Comparison of ENCODE assay signal across 10 mouse cellular contexts in genomic region chr8:48300613-48301037, GRCm38 (mm10).
DNase-seq lines count a peak whose midpoint lies in the region; ATAC-seq and TF ChIP-seq lines count a peak whose summit lies in the region.
"Had no signal": no experiment of that assay in that cellular context is flagged by ENCODE, and none has a peak within 500 bp of the region (broad histone marks: within the 10 kb centered on the region; RNA-seq: fewer than 3 reads in every experiment).

No protein-coding gene starts in this region.

- H3K27ac ChIP-seq in kidney, adult 2 months (ENCODE audit: insufficient read depth, low read depth, low read length): no peak overlapping the region
- H3K27ac ChIP-seq in embryonic facial prominence, embryonic 15.5 days (replicated peaks): 0 out of 2 replicates have a peak overlapping the region, but pooled peaks have one; percentile 11

- no peak overlapping the region for H3K4me3 ChIP-seq in kidney, adult 2 months (ENCODE audit: insufficient read depth, low read depth, low read length)
- H3K4me3 ChIP-seq in embryonic facial prominence, embryonic 15.5 days (replicated peaks): 0 out of 2 replicates have a peak overlapping the region, but pooled peaks have one; percentile 2

- no peak for TF ChIP-seq POLR2A in kidney, adult 2 months (IDR thresholded peaks at IDR 0.05; ENCODE audit: low read depth, low read length)

- ATAC-seq in embryonic facial prominence, embryonic 15.5 days (ENCODE audit: insufficient number of reproducible peaks, low FRiP score, low TSS enrichment, low read depth): no peak

- 0 out of 2 replicates have a peak overlapping the region, but pooled peaks have one; percentile 6 for H3K4me2 ChIP-seq in embryonic facial prominence, embryonic 15.5 days (replicated peaks)

- peak; percentile 2 for DNase-seq in kidney, adult 2 months
- no peak for DNase-seq in kidney, postnatal 10 days
- peak; percentile 62 for DNase-seq in brain, adult 2 months (ENCODE audit: low read depth, low spot score)
- DNase-seq in layer of hippocampus, postnatal 36 days: peak; percentile 30 to 43
- DNase-seq in c-Kit-positive CD71-positive TER-119-positive erythroid progenitor cells, embryonic 14.5 days (ENCODE audit: low spot score): no peak
- DNase-seq in heart, adult 8-10 months (ENCODE audit: low spot score): no peak
- no peak for DNase-seq in adrenal gland, adult 2 months
- DNase-seq: kidney, adult 8-10 months had no signal

- no peaks in the 10 kb centered on the region for H3K36me3 ChIP-seq in kidney, adult 2 months (ENCODE audit: control insufficient read depth, insufficient read depth, low read length)
- peaks cover 29% of the 10 kb centered on the region for H3K36me3 ChIP-seq in embryonic facial prominence, embryonic 15.5 days

- H3K9ac ChIP-seq in embryonic facial prominence, embryonic 15.5 days: no peak overlapping the region

- H3K9me3 ChIP-seq in embryonic facial prominence, embryonic 15.5 days (replicated peaks): no peaks in the 10 kb centered on the region

- 51% methylated on average over 12 of the region's 12 CpGs for WGBS in kidney, adult 2 months
- WGBS in embryonic facial prominence, embryonic 15.5 days: 29% methylated on average over 12 of the region's 12 CpGs

- no peaks in the 10 kb centered on the region for H3K4me1 ChIP-seq in kidney, adult 2 months (ENCODE audit: control insufficient read depth, insufficient read depth, low read length)
- H3K4me1 ChIP-seq in embryonic facial prominence, embryonic 15.5 days: peaks cover 12% of the 10 kb centered on the region

- H3K27me3 ChIP-seq in kidney, adult 2 months (replicated peaks; ENCODE audit: control insufficient read depth, insufficient read depth, low read length): no peaks in the 10 kb centered on the region
- H3K27me3 ChIP-seq in embryonic facial prominence, embryonic 15.5 days: no peaks in the 10 kb centered on the region
- H3K27me3 ChIP-seq: CH12.LX had no signal

- no peak for TF ChIP-seq CTCF in kidney, adult 2 months (conservative IDR thresholded peaks at IDR 0.05; ENCODE audit: insufficient read depth, insufficient read length, low read depth, low read length)

Comparison
In these comparisons a context has a peak if more than half of its experiments do, and no peak if none do; other contexts are left out.
1. DNase-seq: peak in kidney, adult 2 months (single experiment), brain, adult 2 months (single experiment) and layer of hippocampus, postnatal 36 days (2 of 2); none in kidney, postnatal 10 days (single experiment), c-Kit-positive CD71-positive TER-119-positive erythroid progenitor cells, embryonic 14.5 days (single experiment), heart, adult 8-10 months (single experiment) and adrenal gland, adult 2 months (single experiment).